Mouse (Mus musculus) spleen, postnatal 36 days (tissue): Measurements from ENCODE around the gene Prkag2.

Experiments
- DNase-seq, 2 experiments: peaks; one replicate each; pipeline ENCODE4 v3.0.0; 2022; ENCODE audit warnings: low spot score in 2 of 2, mixed read lengths in 1 of 2

Prkag2 gene

GRCm38 (mm10) chr5:24919155-24919554, 181.3 kb downstream of the Prkag2 start:
- no peak for DNase-seq

- no peak for DNase-seq
These were observed 183.9 kb downstream of the Prkag2 start for GRCm38 (mm10) chr5:24916511-24916910.

DNA sequence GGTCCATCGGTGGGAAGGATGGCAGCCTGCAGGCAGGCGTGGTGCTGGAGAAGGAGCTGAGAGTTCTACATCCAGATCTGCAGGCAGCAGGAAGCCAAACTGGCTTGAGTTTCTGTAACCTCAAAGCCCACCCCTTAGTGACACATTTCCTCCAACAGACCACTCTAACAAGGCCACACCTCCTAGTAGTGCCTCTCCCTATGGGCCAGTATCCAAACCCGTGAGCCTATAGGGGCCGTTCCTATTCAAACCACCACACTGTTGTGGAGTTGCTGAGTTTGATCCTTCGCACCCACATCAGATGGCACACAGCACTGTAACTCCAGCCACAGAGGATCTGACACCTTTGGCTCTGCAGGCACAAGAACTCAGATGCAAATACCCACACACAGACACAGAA, 185.3 kb downstream of the Prkag2 start:
- no peak for DNase-seq

- DNase-seq: no peak
These were observed 186.8 kb downstream of the Prkag2 start for GRCm38 (mm10) chr5:24913656-24914055.

- peak; percentile 30 to 52 for DNase-seq
These were observed 191.4 kb downstream of the Prkag2 start for GRCm38 (mm10) chr5:24908820-24909716.

DNA sequence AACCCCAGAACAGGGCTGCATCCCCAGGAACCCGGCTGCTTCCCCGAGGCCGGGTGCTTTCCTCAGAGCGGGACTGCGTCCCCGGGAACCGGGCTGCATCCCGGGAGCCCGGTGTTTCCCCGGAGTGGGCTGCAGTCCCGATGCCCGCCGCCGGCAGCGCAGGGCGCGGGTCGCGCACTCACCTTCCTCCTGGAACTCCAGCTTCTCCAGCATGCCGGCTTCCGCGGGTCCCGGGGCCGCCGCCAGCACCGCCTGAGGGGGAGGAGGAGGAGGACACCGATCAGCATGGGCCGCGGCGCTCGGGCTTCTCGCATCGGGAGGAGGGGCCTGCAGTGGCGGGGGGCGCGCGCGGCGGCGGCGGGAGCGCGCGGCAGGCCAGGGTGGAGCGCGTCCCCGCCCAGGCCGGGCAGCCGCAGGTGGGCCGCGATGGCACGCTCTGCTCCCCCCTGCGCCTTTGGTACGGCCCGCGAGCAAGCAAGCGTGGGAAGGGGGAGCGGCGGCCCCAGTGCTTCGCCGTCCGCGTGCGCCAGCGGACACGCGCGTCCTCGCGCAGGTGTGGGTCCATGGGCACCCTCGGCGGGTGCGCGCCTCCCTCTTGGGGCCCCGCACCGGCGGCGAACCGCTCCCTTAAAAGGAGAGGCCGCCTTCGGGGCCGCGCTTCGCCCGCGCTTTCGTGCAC, 192.2 kb downstream of the Prkag2 start:
- peak; percentile 93 to 95 for DNase-seq

GRCm38 (mm10) chr5:24907737-24908136, 192.7 kb downstream of the Prkag2 start:
- peak in 1 of 2 experiments; percentile 20 for DNase-seq

GRCm38 (mm10) chr5:24906844-24907243, 193.6 kb downstream of the Prkag2 start:
- DNase-seq: no peak

DNA sequence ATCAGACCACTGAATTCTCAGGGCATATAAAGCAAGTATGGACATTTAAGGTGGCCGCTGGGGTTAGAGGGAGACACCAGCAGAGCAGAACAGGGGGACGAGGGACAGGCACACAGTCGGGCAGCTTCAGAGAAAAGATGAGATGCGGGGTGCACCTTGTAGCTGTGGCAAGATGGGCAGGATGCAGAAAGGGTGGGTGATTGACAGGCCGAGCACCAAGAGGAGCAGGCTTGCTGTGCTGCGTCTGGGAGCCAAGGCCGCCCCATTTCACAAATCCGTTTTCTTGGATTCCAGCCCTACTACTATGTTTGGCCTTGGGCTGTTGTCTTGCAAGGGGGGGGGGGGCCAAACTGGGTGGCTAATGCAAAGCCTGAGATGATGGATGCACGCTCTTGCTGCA, 195.5 kb downstream of the Prkag2 start:
- DNase-seq: no peak

DNA sequence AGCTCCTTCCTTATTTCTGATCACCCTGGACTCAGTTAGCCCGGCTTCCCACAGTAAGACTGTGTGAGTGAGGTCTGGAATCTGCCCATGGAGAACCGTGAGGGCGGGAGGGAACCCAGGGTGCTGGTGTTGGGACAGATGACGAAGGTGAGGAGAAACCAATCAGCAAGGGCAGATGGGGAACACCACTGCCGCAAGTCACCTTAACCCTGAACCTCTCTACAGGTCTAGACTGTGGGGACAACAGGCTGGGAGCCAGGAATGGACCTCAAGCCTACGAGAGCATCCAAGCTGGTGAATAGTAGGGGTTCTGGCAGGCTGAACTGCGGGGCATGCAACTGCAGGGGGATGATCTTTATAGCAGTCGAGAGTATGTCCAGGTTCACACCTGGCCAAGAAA, 196.0 kb downstream of the Prkag2 start:
- no peak for DNase-seq

DNA sequence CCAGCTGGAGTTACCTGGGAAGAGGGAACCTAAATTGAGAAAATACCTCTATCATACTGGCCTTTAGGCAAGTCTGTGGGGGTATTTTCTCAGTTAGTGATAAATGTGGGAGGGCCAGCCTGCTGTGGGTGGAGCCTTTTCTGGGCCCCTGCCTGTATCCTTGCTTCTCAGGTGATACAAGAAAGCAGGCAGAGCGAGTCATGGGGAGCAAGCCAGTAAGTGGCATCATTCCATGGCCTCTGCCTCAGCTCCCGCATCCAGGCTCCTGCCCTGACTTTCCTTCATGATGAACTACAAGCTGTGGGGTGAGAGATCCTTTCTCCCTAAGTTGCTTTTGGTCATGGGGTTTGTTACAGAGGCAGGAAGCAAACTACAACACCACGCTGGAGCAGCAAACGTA, 196.4 kb downstream of the Prkag2 start:
- no peak for DNase-seq

DNA sequence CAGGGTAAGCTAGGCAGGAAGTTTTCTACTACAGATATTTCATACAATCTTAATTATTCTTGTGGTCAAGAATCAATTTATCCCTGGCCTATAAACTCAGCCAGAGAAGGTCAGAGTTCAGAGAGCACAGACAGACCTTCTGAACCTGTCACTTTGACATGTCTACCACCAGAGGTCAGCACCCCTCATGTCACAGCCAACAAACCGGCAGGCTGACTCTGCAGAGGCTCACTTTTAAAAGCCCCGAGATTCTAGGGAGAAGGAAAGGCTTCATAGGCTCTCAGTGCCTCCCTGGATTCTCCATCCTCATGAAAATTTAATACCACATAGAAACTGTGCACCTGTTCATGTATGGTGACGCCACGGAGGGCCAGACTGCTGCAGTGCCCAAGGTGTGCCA, 197.6 kb downstream of the Prkag2 start:
- DNase-seq: peak; percentile 17 to 38

GRCm38 (mm10) chr5:24895606-24896005, 204.8 kb downstream of the Prkag2 start:
- DNase-seq: no peak

- no peak for DNase-seq
These were observed 205.6 kb downstream of the Prkag2 start for GRCm38 (mm10) chr5:24894814-24895213.

DNA sequence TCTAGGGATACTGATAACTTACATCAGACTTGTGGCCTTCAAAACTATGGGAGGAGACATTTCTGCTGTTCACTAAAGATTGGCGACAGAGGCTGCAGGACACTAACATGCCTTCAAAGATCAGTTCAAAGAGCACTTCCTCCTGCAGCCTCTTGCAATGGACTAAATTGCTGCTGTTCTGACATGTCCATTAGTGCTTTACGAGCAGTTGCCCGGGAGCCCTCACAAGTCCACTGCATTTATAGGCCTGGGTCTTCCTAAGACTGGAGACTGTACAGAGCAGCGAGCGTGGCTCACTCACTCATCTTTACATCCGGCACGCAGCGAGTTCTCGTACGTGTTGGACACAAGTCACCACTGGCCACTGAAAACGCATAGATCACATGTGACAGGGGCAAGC, 208.0 kb downstream of the Prkag2 start:
- no peak for DNase-seq

DNA sequence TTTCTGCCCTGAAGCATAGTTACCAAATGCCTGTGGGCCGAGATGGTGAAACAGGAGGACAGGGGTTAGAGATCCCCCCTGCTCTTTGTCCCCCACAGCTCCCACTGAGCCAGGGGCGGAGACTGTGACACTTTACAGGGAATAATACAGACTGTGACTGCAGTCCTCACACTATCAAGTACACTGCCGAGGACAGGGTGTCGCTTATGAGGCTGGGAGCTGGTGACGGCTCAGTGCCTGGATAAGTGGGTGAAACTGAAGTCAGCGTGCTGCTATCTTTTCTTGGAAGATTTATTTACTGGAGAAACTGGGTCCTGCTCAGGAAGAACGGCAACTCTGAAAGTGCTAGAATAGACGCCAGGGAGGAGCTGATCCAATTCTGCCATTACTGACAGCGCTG, 210.6 kb downstream of the Prkag2 start:
- DNase-seq: no peak

DNA sequence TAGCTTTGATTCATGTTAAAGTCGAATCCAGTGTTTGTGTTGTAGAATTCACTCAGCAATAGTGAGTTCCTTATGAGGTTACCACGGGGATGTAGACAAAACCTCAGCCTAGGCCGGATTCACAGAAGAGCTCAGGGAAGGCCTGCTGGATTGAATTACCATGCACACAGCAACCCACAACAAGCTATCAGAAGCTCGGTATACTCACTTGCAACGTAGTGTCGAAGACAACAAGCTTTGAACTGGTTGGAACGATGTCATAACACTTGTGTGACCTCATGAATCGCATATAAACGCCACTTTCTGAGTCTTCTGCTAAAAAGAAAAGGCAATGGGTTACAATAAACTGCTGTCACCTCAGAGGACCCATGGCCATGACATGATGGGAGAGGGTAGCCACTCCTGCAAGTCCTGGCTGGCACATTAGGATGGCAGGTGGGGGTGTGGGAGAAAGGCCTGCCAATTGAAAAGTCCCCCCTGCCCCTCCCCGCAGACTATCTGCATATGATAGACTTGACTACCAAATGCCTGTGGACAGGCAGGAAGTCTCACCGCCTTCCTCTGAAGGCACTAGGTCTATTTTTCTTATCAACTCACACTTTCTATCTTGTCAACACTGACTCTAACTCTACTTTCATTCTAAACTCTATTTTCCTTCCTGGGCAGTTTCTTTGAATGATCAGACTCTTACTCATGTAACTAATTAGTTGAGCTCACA, 211.4 kb downstream of the Prkag2 start:
- DNase-seq: no peak

GRCm38 (mm10) chr5:24887271-24887670, 213.2 kb downstream of the Prkag2 start:
- DNase-seq: no peak

GRCm38 (mm10) chr5:24878713-24879112, 221.7 kb downstream of the Prkag2 start:
- no peak for DNase-seq

DNA sequence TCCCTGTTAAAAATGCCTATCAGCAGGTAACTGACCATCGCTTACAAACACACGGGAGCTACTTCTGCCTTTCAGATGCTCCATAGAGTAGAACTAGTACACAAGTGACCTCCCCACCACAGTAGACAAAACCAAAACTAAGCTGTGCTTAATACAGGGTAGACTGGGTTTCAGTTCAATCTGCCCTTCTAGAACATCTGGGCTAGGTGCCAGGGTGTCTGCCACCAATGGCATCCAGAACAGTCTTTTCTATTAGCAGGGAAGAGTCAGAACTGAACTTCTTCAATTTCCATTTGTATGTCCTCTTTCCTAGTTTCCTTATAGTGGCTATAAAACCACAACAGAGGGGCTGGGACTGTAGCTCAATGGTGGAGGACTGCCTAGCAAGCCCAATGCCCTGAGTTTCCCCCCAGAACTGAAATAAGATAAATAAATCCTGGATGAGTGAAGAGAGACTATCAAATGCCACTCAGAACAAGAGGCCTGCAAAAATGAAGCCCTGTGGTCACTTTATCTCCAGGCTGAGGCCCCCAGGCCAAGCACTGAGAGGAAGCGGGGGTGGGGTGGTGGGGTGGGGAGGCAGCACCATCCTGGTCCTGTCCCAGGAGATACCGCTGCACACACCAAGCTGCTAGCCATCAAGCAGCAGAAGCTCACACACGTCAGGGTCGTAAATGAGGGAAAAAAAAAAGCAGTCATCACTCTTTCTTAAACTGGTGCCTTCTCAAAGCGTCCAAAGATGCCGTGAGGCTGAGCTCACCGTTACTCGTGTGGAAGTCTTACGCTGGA, 222.4 kb downstream of the Prkag2 start:
- DNase-seq: no peak

GRCm38 (mm10) chr5:24876653-24877052, 223.8 kb downstream of the Prkag2 start:
- no peak for DNase-seq

GRCm38 (mm10) chr5:24874111-24874510, 226.3 kb downstream of the Prkag2 start:
- no peak for DNase-seq
